Mouse (Mus musculus) neural tube, embryonic 11.5 days (tissue): ENCODE data around the gene Trim5. TPM values are rescaled to one million over a fixed set of nuclear protein-coding genes. Genes with fewer than 3 reads are reported as not detected.

ENCODE experiments used
- ATAC-seq: fragments of 200-750 bp; cut with Nextera tagmentation; 2 replicates; pipeline ENCODE4 v1.8.0; 2017; ENCODE audit warnings: moderate number of reproducible peaks, mild to moderate bottlenecking, moderate TSS enrichment, moderate library complexity; ENCODE audit not compliant: insufficient read depth, low FRiP score, low TSS enrichment
- DNase-seq: peaks from one replicate; pipeline ENCODE4 v3.0.0-alpha.2; 2015; ENCODE audit warnings: low spot score
- H3K27ac ChIP-seq: fragments of 300-500 bp; sonication (generic); 2 replicates; pipeline ENCODE4 v1.5.1; 2014; ENCODE audit warnings: low read depth, mild to moderate bottlenecking, low read length
- H3K27me3 ChIP-seq: fragments of 300-500 bp; sonication (generic); 2 replicates; pipeline ENCODE4 v1.6.1; 2014; ENCODE audit warnings: mild to moderate bottlenecking, low read length, mixed read lengths; ENCODE audit not compliant: control insufficient read depth, insufficient read depth
- H3K36me3 ChIP-seq: fragments of 300-500 bp; sonication (generic); 2 replicates; pipeline ENCODE4 v1.6.1; 2014; ENCODE audit warnings: mild to moderate bottlenecking, low read length, moderate library complexity, mixed read lengths; ENCODE audit not compliant: control insufficient read depth, insufficient read depth
- H3K4me1 ChIP-seq: fragments of 300-500 bp; sonication (generic); 2 replicates; pipeline ENCODE4 v1.6.1; 2014; ENCODE audit warnings: low read length, mixed read lengths; ENCODE audit not compliant: control insufficient read depth, insufficient read depth
- H3K4me2 ChIP-seq: fragments of 300-500 bp; sonication (generic); 2 replicates; pipeline ENCODE4 v1.6.1; 2014; ENCODE audit warnings: low read depth, mild to moderate bottlenecking, moderate library complexity
- H3K4me3 ChIP-seq: fragments of 300-500 bp; sonication (generic); 2 replicates; pipeline ENCODE4 v1.5.1; 2014; ENCODE audit warnings: low read depth, low read length
- H3K9ac ChIP-seq: fragments of 300-500 bp; sonication (generic); 2 replicates; pipeline ENCODE4 v1.6.1; 2014; ENCODE audit warnings: mild to moderate bottlenecking, low read length
- H3K9me3 ChIP-seq: fragments of 300-500 bp; sonication (generic); 2 replicates; pipeline ENCODE4 v1.6.1; 2016; ENCODE audit warnings: low read length; ENCODE audit not compliant: control insufficient read depth
- WGBS: fragments of 180-500 bp; shearing (Covaris S2); extraction: QIAGEN DNeasy Blood & Tissue Kit; methylation state at CpG from one replicate; pipeline ENCODE4 v1.1.7; 2014; 5-methylcytosine and 5-hydroxymethylcytosine counted together
- polyA plus RNA-seq: library from polyadenylated mRNA; unstranded; fragments of >200 nt; fragmentation: Nextera tagmentation; extraction: Ambion mirVana; gene quantifications from 2 replicates; pipeline ENCODE4 v1.2.1, GENCODE M21; 2014

The Trim5 gene
- polyA plus RNA-seq, 1 experiment from 2014 or later = 0.07 TPM

GRCm38 (mm10) chr7:104217881-104218280, 70.0 kb downstream of the Trim5 start:
- no peak for DNase-seq
- Histone ChIP-seq H3K27me3 (no peaks in the 10 kb centered on the region), H3K36me3 (no peaks in the 10 kb centered on the region), H3K4me3 (no peak overlapping the region), H3K27ac (no peak overlapping the region), H3K9me3 (no peaks in the 10 kb centered on the region), H3K4me2 (no peak overlapping the region), H3K9ac (no peak overlapping the region), H3K4me1 (0 out of 2 replicates have a peak, but pooled peaks cover 3% of the 10 kb centered on the region)
- ATAC-seq = no peak
- 77% methylated on average over 2 of the region's 2 CpGs for WGBS

- ATAC-seq = no peak
- 63% methylated on average over 1 of the region's 1 CpGs for WGBS
- Histone ChIP-seq H3K27ac (no peak overlapping the region), H3K4me3 (no peak overlapping the region), H3K36me3 (no peaks in the 10 kb centered on the region), H3K9me3 (no peaks in the 10 kb centered on the region), H3K9ac (no peak overlapping the region), H3K27me3 (no peaks in the 10 kb centered on the region), H3K4me1 (0 out of 2 replicates have a peak, but pooled peaks cover 3% of the 10 kb centered on the region), H3K4me2 (no peak overlapping the region)
- no peak for DNase-seq
These were observed 71.8 kb downstream of the Trim5 start for GRCm38 (mm10) chr7:104216011-104216535.

Other genes starting within 250 kb of the Trim5 start
- not detected in 2 replicates for gene Olfr642, start 235.4 kb downstream of the Trim5 start, polyA plus RNA-seq
- not detected in 2 replicates for gene 4930516K23Rik, start 226.6 kb downstream of the Trim5 start, polyA plus RNA-seq
- not detected in 2 replicates for gene Olfr644, start 216.2 kb downstream of the Trim5 start, polyA plus RNA-seq
- not detected in 2 replicates for gene Olfr645, start 202.6 kb downstream of the Trim5 start, polyA plus RNA-seq
- not detected in 2 replicates for gene Olfr646, start 183.2 kb downstream of the Trim5 start, polyA plus RNA-seq
- not detected in 2 replicates for gene Ubqln5, start 158.3 kb downstream of the Trim5 start, polyA plus RNA-seq
- gene Olfr643, start 150.7 kb downstream of the Trim5 start, polyA plus RNA-seq = not detected in 2 replicates
- not detected in 2 replicates for gene Ubqln3, start 144.8 kb downstream of the Trim5 start, polyA plus RNA-seq
- not detected in 2 replicates for gene Ubqlnl, start 137.5 kb downstream of the Trim5 start, polyA plus RNA-seq
- 0.11 TPM in 1 of 2 replicates, not detected in the other for gene Olfm5, start 123.3 kb downstream of the Trim5 start, polyA plus RNA-seq
- gene Olfr648, start 104.7 kb downstream of the Trim5 start, polyA plus RNA-seq = 0.16 and 0.17 TPM in 2 replicates
- not detected in 2 replicates for gene Olfr649, start 92.1 kb downstream of the Trim5 start, polyA plus RNA-seq
- gene Trim6, start 69.3 kb downstream of the Trim5 start, polyA plus RNA-seq = 2.5 and 3.1 TPM in 2 replicates
- gene Trim34a, start 43.6 kb downstream of the Trim5 start, polyA plus RNA-seq = 0.74 and 0.84 TPM in 2 replicates
- gene Trim12a, start 27.4 kb upstream of the Trim5 start, polyA plus RNA-seq = 2.2 TPM in 2 replicates
- gene Trim34b, start 41.4 kb upstream of the Trim5 start, polyA plus RNA-seq = not detected in 2 replicates
- gene Trim12c, start 65.3 kb upstream of the Trim5 start, polyA plus RNA-seq = 0.45 and 0.62 TPM in 2 replicates
- not detected in 2 replicates for gene Trim30b, start 81.8 kb upstream of the Trim5 start, polyA plus RNA-seq
- not detected in 2 replicates for gene Trim30c, start 112.7 kb upstream of the Trim5 start, polyA plus RNA-seq
- gene Trim30a, start 177.1 kb upstream of the Trim5 start, polyA plus RNA-seq = 0.95 and 1.1 TPM in 2 replicates
- 0.35 and 0.38 TPM in 2 replicates for gene Trim30d, start 219.8 kb upstream of the Trim5 start, polyA plus RNA-seq